Mouse (Mus musculus) erythroblast, embryonic 14.5 days (primary cell): ENCODE data around the gene Cfap61.

Source experiments
- GATA1 ChIP-seq: IDR thresholded peaks from 2 replicates; pipeline ENCODE4 v1.6.1; 2012; ENCODE audit warnings: low read length, inconsistent platforms, mixed read lengths
- TAL1 ChIP-seq: IDR thresholded peaks from 3 replicates; pipeline ENCODE4 v1.6.1; 2012; ENCODE audit warnings: low read length, inconsistent platforms, mixed read lengths

DNA sequence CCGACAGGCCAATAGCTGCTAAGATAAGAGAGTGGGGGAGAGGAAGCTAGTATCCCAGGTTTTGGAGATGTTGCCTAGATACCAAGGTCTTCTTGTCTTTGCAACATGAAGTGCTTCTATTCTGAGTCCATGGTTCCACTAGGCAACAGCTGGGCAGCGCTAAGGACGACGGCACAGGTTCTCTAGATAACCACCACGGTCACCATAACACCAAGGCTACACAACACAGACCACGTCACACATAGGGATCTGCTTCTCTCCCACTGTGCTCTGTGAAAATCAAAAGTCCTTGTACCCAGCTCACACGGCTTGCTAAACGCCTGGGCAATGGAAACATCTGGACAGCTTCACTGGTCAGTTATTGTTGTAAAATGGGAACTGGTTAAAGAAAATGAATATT, 2.4 kb downstream of the Cfap61 start:
- TF ChIP-seq GATA1 (no peak), TAL1 (no peak)
